Mouse (Mus musculus) kidney, adult 8-10 months (tissue): ENCODE measurements at regions not wholly inside any gene's neighbourhood (a gene's known extent, or its start where the extent isn't known, plus 50 kb on each side); places are given as distances from the start of the nearest gene placed in this dataset.

Experiments
- DNase-seq, 2 experiments: peaks; one replicate each; pipeline ENCODE4 v3.0.0; 2022

GRCm38 (mm10) chr6:10090966-10091495 is 1142.8 kb downstream of the Nxph1 start:
- peak in 1 of 2 experiments; percentile 9 for DNase-seq

- no peak for DNase-seq
These were observed 1143.9 kb downstream of the Nxph1 start for GRCm38 (mm10) chr6:10091920-10092661.
